Mouse (Mus musculus): ENCODE data around the gene 1700006A11Rik. TPM values are rescaled to one million over a fixed set of nuclear protein-coding genes. Genes with fewer than 3 reads are reported as not detected.
"Not testable (repeated sequence)": the region's sequence is repeated elsewhere in the genome, so short reads cannot be mapped to it uniquely, and the experiment has no call there.

Gene 1700006A11Rik
- polyA plus RNA-seq (2015; fragmentation: Nextera tagmentation; extraction: Ambion mirVana) = not detected in 2 replicates

GRCm38 (mm10) chr3:124425940-124426339 is at the start of gene 1700006A11Rik:
1700006A11Rik (minus strand) TSS chr3:124426040.
- Histone ChIP-seq H3K36me3 (ENCODE audit: control insufficient read depth, insufficient read depth, low read length) (no peaks in the 10 kb centered on the region), H3K4me3 (ENCODE audit: low read depth, low read length) (no peak within 1 kb of the TSS), H3K9ac (ENCODE audit: low read length) (no peak within 1 kb of the TSS), H3K27ac (replicated peaks) (no peak within 1 kb of the TSS), H3K4me1 (replicated peaks; ENCODE audit: control insufficient read depth, insufficient read depth) (no peaks in the 10 kb centered on the region), H3K9me3 (ENCODE audit: control insufficient read depth, low read length) (no peaks in the 10 kb centered on the region), H3K27me3 (ENCODE audit: control insufficient read depth, insufficient read depth, low read length) (no peaks in the 10 kb centered on the region), H3K4me2 (replicated peaks; ENCODE audit: low read depth) (no peak within 1 kb of the TSS)
- ATAC-seq (ENCODE audit: low FRiP score, low TSS enrichment) (no peak), DNase-seq (ENCODE audit: low spot score) (no peak)
- WGBS = 91% methylated on average over 1 of the region's 1 CpGs
- no peak for TF ChIP-seq CTCF (IDR thresholded peaks at IDR 0.05; ENCODE audit: low read depth)
- TF ChIP-seq EP300 (optimal IDR thresholded peaks at IDR 0.05) = no peak

GRCm38 (mm10) chr3:124474291-124474690 is 48.5 kb upstream of the 1700006A11Rik start:
- H3K27ac ChIP-seq (replicated peaks); DNase-seq (ENCODE audit: low spot score); ATAC-seq (ENCODE audit: low FRiP score, low TSS enrichment); H3K9ac ChIP-seq (ENCODE audit: low read length); H3K4me2 ChIP-seq (replicated peaks; ENCODE audit: low read depth); H3K4me3 ChIP-seq (ENCODE audit: low read depth, low read length); H3K4me1 ChIP-seq (replicated peaks; ENCODE audit: control insufficient read depth, insufficient read depth); H3K9me3 ChIP-seq (ENCODE audit: control insufficient read depth, low read length); H3K27me3 ChIP-seq (ENCODE audit: control insufficient read depth, insufficient read depth, low read length); H3K36me3 ChIP-seq (ENCODE audit: control insufficient read depth, insufficient read depth, low read length): not testable (repeated sequence)
- 78% methylated on average over 5 of the region's 5 CpGs for WGBS

GRCm38 (mm10) chr3:124466102-124466730 is 40.4 kb upstream of the 1700006A11Rik start:
- TF ChIP-seq EP300 (optimal IDR thresholded peaks at IDR 0.05) = no peak
- TF ChIP-seq CTCF (IDR thresholded peaks at IDR 0.05; ENCODE audit: low read depth) = peak; percentile 17; the same call in 1 of the 2 replicates
- no peaks in the 10 kb centered on the region for H3K4me1 ChIP-seq (replicated peaks; ENCODE audit: control insufficient read depth, insufficient read depth)
- no peaks in the 10 kb centered on the region for H3K36me3 ChIP-seq (ENCODE audit: control insufficient read depth, insufficient read depth, low read length)
- no peak overlapping the region for H3K9ac ChIP-seq (ENCODE audit: low read length)
- ATAC-seq (ENCODE audit: low FRiP score, low TSS enrichment) (no peak), DNase-seq (ENCODE audit: low spot score) (no peak)
- 81% methylated on average over 6 of the region's 6 CpGs for WGBS
- H3K9me3 ChIP-seq (ENCODE audit: control insufficient read depth, low read length) = no peaks in the 10 kb centered on the region
- H3K4me3 ChIP-seq (ENCODE audit: low read depth, low read length) = no peak overlapping the region
- H3K27me3 ChIP-seq (ENCODE audit: control insufficient read depth, insufficient read depth, low read length) = no peaks in the 10 kb centered on the region
- no peak overlapping the region for H3K27ac ChIP-seq (replicated peaks)
- H3K4me2 ChIP-seq (replicated peaks; ENCODE audit: low read depth) = no peak overlapping the region

DNA sequence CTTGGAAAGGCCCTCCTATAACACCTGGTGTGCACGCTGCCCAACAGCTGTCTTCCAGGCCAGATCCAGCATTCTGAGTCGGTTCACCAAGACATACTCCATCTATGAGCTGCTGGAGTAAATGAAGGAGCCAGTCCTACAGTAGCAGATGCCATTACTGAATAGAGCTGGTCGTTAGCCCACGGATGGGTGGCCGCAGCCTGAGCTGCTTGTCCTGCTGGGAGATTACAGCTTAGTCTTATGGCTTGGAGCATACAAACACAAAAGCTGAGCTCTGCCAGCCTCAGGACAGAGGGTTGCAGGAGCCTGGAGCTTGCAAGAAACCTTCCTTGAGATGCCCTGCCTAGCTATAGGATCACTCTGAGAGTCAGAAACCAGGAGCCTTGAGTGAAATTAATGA is 33.6 kb downstream of the 1700006A11Rik start:
- H3K9me3 ChIP-seq (ENCODE audit: control insufficient read depth, low read length) = no peaks in the 10 kb centered on the region
- H3K36me3 ChIP-seq (ENCODE audit: control insufficient read depth, insufficient read depth, low read length) = no peaks in the 10 kb centered on the region
- DNase-seq (ENCODE audit: low spot score) (no peak), ATAC-seq (ENCODE audit: low FRiP score, low TSS enrichment) (no peak)
- no peak overlapping the region for H3K4me2 ChIP-seq (replicated peaks; ENCODE audit: low read depth)
- H3K4me1 ChIP-seq (replicated peaks; ENCODE audit: control insufficient read depth, insufficient read depth) = no peaks in the 10 kb centered on the region
- H3K9ac ChIP-seq (ENCODE audit: low read length) = no peak overlapping the region
- H3K27me3 ChIP-seq (ENCODE audit: control insufficient read depth, insufficient read depth, low read length) = no peaks in the 10 kb centered on the region
- WGBS = 78% methylated on average over 5 of the region's 5 CpGs
- no peak for TF ChIP-seq CTCF (IDR thresholded peaks at IDR 0.05; ENCODE audit: low read depth)
- TF ChIP-seq EP300 (optimal IDR thresholded peaks at IDR 0.05) = no peak
- no peak overlapping the region for H3K27ac ChIP-seq (replicated peaks)
- no peak overlapping the region for H3K4me3 ChIP-seq (ENCODE audit: low read depth, low read length)

DNA sequence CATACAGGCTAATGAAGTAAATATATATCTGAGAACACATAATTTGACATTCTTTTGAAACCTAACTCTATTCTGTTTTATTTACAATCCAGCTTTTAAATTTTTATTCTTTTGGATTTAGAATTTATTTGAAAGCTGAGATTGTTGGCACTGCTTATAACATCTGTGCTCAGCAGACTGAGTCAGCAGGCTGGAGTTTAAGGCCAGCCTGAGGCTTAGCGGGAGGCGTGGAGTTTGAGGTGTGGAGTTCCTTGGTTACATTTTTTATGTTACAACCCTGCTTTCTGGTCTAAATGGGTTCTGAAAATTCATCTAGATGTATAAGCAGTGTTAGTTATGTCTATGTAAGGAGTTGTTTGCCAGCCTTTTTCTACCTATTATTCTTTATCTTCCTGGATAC is 35.7 kb downstream of the 1700006A11Rik start:
- no peak for TF ChIP-seq CTCF (IDR thresholded peaks at IDR 0.05; ENCODE audit: low read depth)
- TF ChIP-seq EP300 (optimal IDR thresholded peaks at IDR 0.05) = no peak
- no peaks in the 10 kb centered on the region for H3K27me3 ChIP-seq (ENCODE audit: control insufficient read depth, insufficient read depth, low read length)
- no peaks in the 10 kb centered on the region for H3K36me3 ChIP-seq (ENCODE audit: control insufficient read depth, insufficient read depth, low read length)
- H3K4me2 ChIP-seq (replicated peaks; ENCODE audit: low read depth) = no peak overlapping the region
- H3K4me1 ChIP-seq (replicated peaks; ENCODE audit: control insufficient read depth, insufficient read depth) = no peaks in the 10 kb centered on the region
- no peak overlapping the region for H3K27ac ChIP-seq (replicated peaks)
- 62% methylated on average over 2 of the region's 2 CpGs for WGBS
- no peaks in the 10 kb centered on the region for H3K9me3 ChIP-seq (ENCODE audit: control insufficient read depth, low read length)
- no peak overlapping the region for H3K4me3 ChIP-seq (ENCODE audit: low read depth, low read length)
- ATAC-seq (ENCODE audit: low FRiP score, low TSS enrichment) (no peak), DNase-seq (ENCODE audit: low spot score) (no peak)
- no peak overlapping the region for H3K9ac ChIP-seq (ENCODE audit: low read length)

- no peak for TF ChIP-seq CTCF (IDR thresholded peaks at IDR 0.05; ENCODE audit: low read depth)
- TF ChIP-seq EP300 (optimal IDR thresholded peaks at IDR 0.05) = no peak
- Histone ChIP-seq H3K9me3 (ENCODE audit: control insufficient read depth, low read length) (no peaks in the 10 kb centered on the region), H3K9ac (ENCODE audit: low read length) (no peak overlapping the region), H3K27me3 (ENCODE audit: control insufficient read depth, insufficient read depth, low read length) (no peaks in the 10 kb centered on the region), H3K27ac (replicated peaks) (no peak overlapping the region), H3K36me3 (ENCODE audit: control insufficient read depth, insufficient read depth, low read length) (no peaks in the 10 kb centered on the region), H3K4me2 (replicated peaks; ENCODE audit: low read depth) (no peak overlapping the region), H3K4me3 (ENCODE audit: low read depth, low read length) (no peak overlapping the region), H3K4me1 (replicated peaks; ENCODE audit: control insufficient read depth, insufficient read depth) (no peaks in the 10 kb centered on the region)
- DNase-seq (ENCODE audit: low spot score) (no peak), ATAC-seq (ENCODE audit: low FRiP score, low TSS enrichment) (no peak)
- 41% methylated on average over 2 of the region's 2 CpGs for WGBS
Measured at GRCm38 (mm10) chr3:124389650-124390049, 36.2 kb downstream of the 1700006A11Rik start.

DNA sequence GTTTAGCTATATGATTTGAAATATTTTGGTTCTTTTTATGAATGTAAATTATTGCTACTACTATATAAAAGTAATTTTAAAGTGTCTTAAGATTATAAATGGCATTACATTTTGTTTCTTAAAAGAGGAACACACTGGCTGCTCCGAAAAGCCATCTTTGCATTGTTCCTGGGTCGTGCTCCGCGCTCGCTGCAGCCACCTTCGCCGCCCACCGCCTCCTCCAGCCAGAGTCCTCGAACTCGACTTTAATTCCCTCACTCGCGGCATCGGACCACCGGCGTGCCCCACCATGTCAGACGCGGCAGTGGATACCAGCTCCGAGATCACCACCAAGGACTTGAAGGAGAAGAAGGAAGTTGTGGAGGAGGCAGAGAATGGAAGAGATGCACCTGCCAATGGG is 40.5 kb downstream of the 1700006A11Rik start:
- H3K27me3 ChIP-seq (ENCODE audit: control insufficient read depth, insufficient read depth, low read length); H3K4me1 ChIP-seq (replicated peaks; ENCODE audit: control insufficient read depth, insufficient read depth); H3K4me3 ChIP-seq (ENCODE audit: low read depth, low read length); H3K9ac ChIP-seq (ENCODE audit: low read length); H3K36me3 ChIP-seq (ENCODE audit: control insufficient read depth, insufficient read depth, low read length); DNase-seq (ENCODE audit: low spot score); H3K9me3 ChIP-seq (ENCODE audit: control insufficient read depth, low read length); H3K4me2 ChIP-seq (replicated peaks; ENCODE audit: low read depth); H3K27ac ChIP-seq (replicated peaks); ATAC-seq (ENCODE audit: low FRiP score, low TSS enrichment): not testable (repeated sequence)
- WGBS = 88% methylated on average over 18 of the region's 18 CpGs

All from stomach, postnatal 0 days (tissue).